Mouse (Mus musculus) hindbrain, embryonic 14.5 days (tissue): ENCODE measurements around the gene Stac3. TPM values are rescaled to one million over a fixed set of nuclear protein-coding genes. Genes with fewer than 3 reads are reported as not detected.
A peak's percentile ranks its signal among the peaks of the same experiment; 100 is the strongest.

Experiments used
- ATAC-seq: fragments of 200-750 bp; cut with Nextera tagmentation; 2 replicates; pipeline ENCODE4 v1.8.0; 2017; ENCODE audit warnings: moderate number of reproducible peaks, mild to moderate bottlenecking, moderate TSS enrichment, moderate library complexity; ENCODE audit not compliant: low FRiP score
- DNase-seq: peaks from one replicate; pipeline ENCODE4 v3.0.0-alpha.2; 2015; ENCODE audit warnings: low spot score
- H3K27ac ChIP-seq: fragments of 300-500 bp; sonication (generic); 2 replicates; pipeline ENCODE4 v1.5.1; 2014; ENCODE audit warnings: mild to moderate bottlenecking, moderate library complexity
- H3K27me3 ChIP-seq: fragments of 300-500 bp; sonication (generic); 2 replicates; pipeline ENCODE4 v1.6.1; 2014; ENCODE audit warnings: mild to moderate bottlenecking, low read length, mixed read lengths; ENCODE audit not compliant: control insufficient read depth, insufficient read depth
- H3K36me3 ChIP-seq: fragments of 300-500 bp; sonication (generic); replicated peaks from 2 replicates; pipeline ENCODE4 v1.6.1; 2014; ENCODE audit not compliant: control insufficient read depth, insufficient read depth
- H3K4me1 ChIP-seq: fragments of 300-500 bp; sonication (generic); replicated peaks from 2 replicates; pipeline ENCODE4 v1.6.1; 2014; ENCODE audit warnings: antibody characterized with exemption, low read length, mixed read lengths; ENCODE audit not compliant: control insufficient read depth, insufficient read depth
- H3K4me2 ChIP-seq: fragments of 300-500 bp; sonication (generic); replicated peaks from 2 replicates; pipeline ENCODE4 v1.6.1; 2014; ENCODE audit warnings: mild to moderate bottlenecking, moderate library complexity
- H3K4me3 ChIP-seq: fragments of 300-500 bp; sonication (generic); replicated peaks from 2 replicates; pipeline ENCODE4 v1.5.1; 2014; ENCODE audit warnings: mild to moderate bottlenecking, low read length
- H3K9ac ChIP-seq: fragments of 300-500 bp; sonication (generic); 2 replicates; pipeline ENCODE4 v1.6.1; 2014
- H3K9me3 ChIP-seq: fragments of 300-500 bp; sonication (generic); 2 replicates; pipeline ENCODE4 v1.6.1; 2016; ENCODE audit warnings: low read length; ENCODE audit not compliant: control insufficient read depth
- WGBS: fragments of 180-500 bp; shearing (Covaris S2); extraction: QIAGEN DNeasy Blood & Tissue Kit; methylation state at CpG from one replicate; pipeline ENCODE4 v1.1.7; 2014; 5-methylcytosine and 5-hydroxymethylcytosine counted together
- polyA plus RNA-seq: library from polyadenylated mRNA; unstranded; fragments of >200 nt; fragmentation: Nextera tagmentation; extraction: Ambion mirVana; gene quantifications from 2 replicates; pipeline ENCODE4 v1.2.1, GENCODE M21; 2014

The Stac3 gene
- polyA plus RNA-seq, 1 experiment from 2014 or later, result not detected

GRCm38 (mm10) chr10:127480833-127481813 lies 20.4 kb upstream of the Stac3 start:
- Histone ChIP-seq H3K27me3 (no peaks in the 10 kb centered on the region), H3K36me3 (peaks cover 69% of the 10 kb centered on the region), H3K9me3 (no peaks in the 10 kb centered on the region), H3K27ac (no peak overlapping the region), H3K4me3 (no peak overlapping the region), H3K4me2 (no peak overlapping the region), H3K9ac (no peak overlapping the region), H3K4me1 (no peaks in the 10 kb centered on the region)
- 85% methylated on average over 19 of the region's 19 CpGs for WGBS
- no peak for ATAC-seq
- no peak for DNase-seq

GRCm38 (mm10) chr10:127485235-127485634 lies 16.3 kb upstream of the Stac3 start:
- Histone ChIP-seq H3K4me3 (no peak overlapping the region), H3K9me3 (no peaks in the 10 kb centered on the region), H3K27ac (no peak overlapping the region), H3K27me3 (no peaks in the 10 kb centered on the region), H3K4me1 (peaks cover 8% of the 10 kb centered on the region), H3K36me3 (peaks cover 75% of the 10 kb centered on the region), H3K9ac (no peak overlapping the region), H3K4me2 (no peak overlapping the region)
- no peak for ATAC-seq
- no peak for DNase-seq
- WGBS, result 93% methylated on average over 10 of the region's 10 CpGs

- H3K9ac ChIP-seq, result no peak overlapping the region
- peaks cover 76% of the 10 kb centered on the region for H3K36me3 ChIP-seq
- no peak overlapping the region for H3K4me2 ChIP-seq
- no peaks in the 10 kb centered on the region for H3K9me3 ChIP-seq
- DNase-seq (no peak), ATAC-seq (no peak)
- H3K4me3 ChIP-seq, result no peak overlapping the region
- H3K4me1 ChIP-seq, result peaks cover 22% of the 10 kb centered on the region
- no peaks in the 10 kb centered on the region for H3K27me3 ChIP-seq
- WGBS, result 72% methylated on average over 7 of the region's 7 CpGs
- peak overlapping the region; percentile 74 for H3K27ac ChIP-seq
Measured at GRCm38 (mm10) chr10:127488856-127489255, 12.6 kb upstream of the Stac3 start.

GRCm38 (mm10) chr10:127490160-127491127 lies 11.0 kb upstream of the Stac3 start:
- peak; percentile 27 for DNase-seq
- H3K27me3 ChIP-seq, result no peaks in the 10 kb centered on the region
- H3K4me2 ChIP-seq, result no peak overlapping the region
- WGBS, result 64% methylated on average over 18 of the region's 18 CpGs
- peak overlapping the region; percentile 46; the same call in 1 of the 2 replicates for H3K9ac ChIP-seq
- peak; percentile 53 for ATAC-seq
- H3K27ac ChIP-seq, result peak overlapping the region; percentile 74
- H3K4me3 ChIP-seq, result no peak overlapping the region
- no peaks in the 10 kb centered on the region for H3K9me3 ChIP-seq
- H3K36me3 ChIP-seq, result peaks cover 76% of the 10 kb centered on the region
- H3K4me1 ChIP-seq, result peaks cover 22% of the 10 kb centered on the region

GRCm38 (mm10) chr10:127491128-127491512 lies 10.4 kb upstream of the Stac3 start:
- peaks cover 76% of the 10 kb centered on the region for H3K36me3 ChIP-seq
- H3K9me3 ChIP-seq, result no peaks in the 10 kb centered on the region
- no peak overlapping the region for H3K4me3 ChIP-seq
- H3K27me3 ChIP-seq, result no peaks in the 10 kb centered on the region
- ATAC-seq, result peak; percentile 47; the same call in 1 of the 2 replicates
- no peak overlapping the region for H3K4me2 ChIP-seq
- 50% methylated on average over 8 of the region's 8 CpGs for WGBS
- H3K9ac ChIP-seq, result 0 out of 2 replicates have a peak overlapping the region, but pooled peaks have one; percentile 46
- DNase-seq, result no peak
- peaks cover 22% of the 10 kb centered on the region for H3K4me1 ChIP-seq
- peak overlapping the region; percentile 74 for H3K27ac ChIP-seq

- Histone ChIP-seq H3K27ac (peak overlapping the region; percentile 74; the same call in 1 of the 2 replicates), H3K27me3 (no peaks in the 10 kb centered on the region), H3K9me3 (no peaks in the 10 kb centered on the region), H3K4me1 (peaks cover 22% of the 10 kb centered on the region), H3K36me3 (peaks cover 80% of the 10 kb centered on the region), H3K9ac (no peak overlapping the region), H3K4me3 (no peak overlapping the region), H3K4me2 (no peak overlapping the region)
- no peak for ATAC-seq
- DNase-seq, result no peak
- WGBS, result 88% methylated on average over 3 of the region's 3 CpGs
Measured at GRCm38 (mm10) chr10:127492118-127492517, 9.4 kb upstream of the Stac3 start.

GRCm38 (mm10) chr10:127496156-127496555 lies 5.3 kb upstream of the Stac3 start:
- no peaks in the 10 kb centered on the region for H3K9me3 ChIP-seq
- no peaks in the 10 kb centered on the region for H3K27me3 ChIP-seq
- no peak for DNase-seq
- no peak overlapping the region for H3K9ac ChIP-seq
- no peak for ATAC-seq
- no peak overlapping the region for H3K4me3 ChIP-seq
- WGBS, result 95% methylated on average over 3 of the region's 3 CpGs
- 0 out of 2 replicates have a peak, but pooled peaks cover 5% of the 10 kb centered on the region for H3K4me1 ChIP-seq
- no peak overlapping the region for H3K27ac ChIP-seq
- peaks cover 96% of the 10 kb centered on the region for H3K36me3 ChIP-seq
- H3K4me2 ChIP-seq, result no peak overlapping the region

- Histone ChIP-seq H3K9me3 (no peaks in the 10 kb centered on the region), H3K27me3 (no peaks in the 10 kb centered on the region), H3K4me1 (no peaks in the 10 kb centered on the region), H3K9ac (no peak overlapping the region), H3K36me3 (peaks cover 69% of the 10 kb centered on the region), H3K4me2 (no peak overlapping the region), H3K4me3 (no peak overlapping the region), H3K27ac (no peak overlapping the region)
- 77% methylated on average over 5 of the region's 5 CpGs for WGBS
- ATAC-seq (no peak), DNase-seq (no peak)
Measured at GRCm38 (mm10) chr10:127499516-127499915, 2.0 kb upstream of the Stac3 start.

GRCm38 (mm10) chr10:127500042-127500441 lies 1.4 kb upstream of the Stac3 start:
- ATAC-seq (no peak), DNase-seq (no peak)
- Histone ChIP-seq H3K27me3 (no peaks in the 10 kb centered on the region), H3K4me3 (no peak overlapping the region), H3K4me2 (no peak overlapping the region), H3K9ac (no peak overlapping the region), H3K4me1 (no peaks in the 10 kb centered on the region), H3K27ac (no peak overlapping the region), H3K36me3 (peaks cover 64% of the 10 kb centered on the region), H3K9me3 (no peaks in the 10 kb centered on the region)
- WGBS, result 92% methylated on average over 4 of the region's 4 CpGs
